17 mouse cellular contexts compared by ENCODE assay signal in genomic region chr6:15543516-15544080, GRCm38 (mm10).
A peak's percentile ranks its signal among the peaks of the same experiment; 100 is the strongest.
DNase-seq lines count a peak whose midpoint lies in the region; ATAC-seq lines count a peak whose summit lies in the region.
"Had no signal": no experiment of that assay in that cellular context is flagged by ENCODE, and none has a peak within 500 bp of the region (broad histone marks: within the 10 kb centered on the region; RNA-seq: fewer than 3 reads in every experiment).

No protein-coding gene starts in this region.

- H3K27me3 ChIP-seq in midbrain, embryonic 11.5 days (ENCODE audit: control insufficient read depth, insufficient read depth, low read length): no peaks in the 10 kb centered on the region
- H3K27me3 ChIP-seq in midbrain, embryonic 10.5 days (ENCODE audit: low read depth, poor library complexity, severe bottlenecking): no peaks in the 10 kb centered on the region
- H3K27me3 ChIP-seq in limb, embryonic 15.5 days: no peaks in the 10 kb centered on the region
- H3K27me3 ChIP-seq in stomach, embryonic 15.5 days (replicated peaks): no peaks in the 10 kb centered on the region
- H3K27me3 ChIP-seq: embryonic facial prominence, embryonic 12.5 days; limb, embryonic 12.5 days; midbrain, embryonic 13.5 days had no signal

- no peak for ATAC-seq in midbrain, embryonic 11.5 days (ENCODE audit: low FRiP score)
- no peak for ATAC-seq in limb, embryonic 15.5 days (ENCODE audit: insufficient number of reproducible peaks, low FRiP score, low TSS enrichment, low read depth)
- ATAC-seq in stomach, embryonic 15.5 days (ENCODE audit: insufficient read depth, low FRiP score, low read depth): no peak
- ATAC-seq in granulocyte monocyte progenitor cell, adult 5-6 weeks (replicated peaks; ENCODE audit: poor library complexity, severe bottlenecking): no peak
- ATAC-seq: forebrain, embryonic 14.5 days; midbrain, embryonic 13.5 days had no signal

- no peak overlapping the region for H3K27ac ChIP-seq in midbrain, embryonic 11.5 days (ENCODE audit: low read depth, low read length)
- H3K27ac ChIP-seq in midbrain, embryonic 10.5 days (replicated peaks): no peak overlapping the region
- peak overlapping the region; percentile 54 for H3K27ac ChIP-seq in limb, embryonic 15.5 days
- H3K27ac ChIP-seq in stomach, embryonic 15.5 days: 0 out of 2 replicates have a peak overlapping the region, but pooled peaks have one; percentile 48
- H3K27ac ChIP-seq: embryonic facial prominence, embryonic 12.5 days; hindbrain, embryonic 14.5 days; limb, embryonic 12.5 days; midbrain, embryonic 13.5 days had no signal

- H3K4me2 ChIP-seq in midbrain, embryonic 11.5 days: no peak overlapping the region
- H3K4me2 ChIP-seq in limb, embryonic 15.5 days: no peak overlapping the region
- no peak overlapping the region for H3K4me2 ChIP-seq in stomach, embryonic 15.5 days
- H3K4me2 ChIP-seq: embryonic facial prominence, embryonic 12.5 days; hindbrain, embryonic 14.5 days; limb, embryonic 12.5 days; midbrain, embryonic 13.5 days had no signal

- H3K4me1 ChIP-seq in midbrain, embryonic 11.5 days (ENCODE audit: control insufficient read depth, insufficient read depth, low read length): no peaks in the 10 kb centered on the region
- no peaks in the 10 kb centered on the region for H3K4me1 ChIP-seq in midbrain, embryonic 10.5 days
- H3K4me1 ChIP-seq in limb, embryonic 15.5 days: no peaks in the 10 kb centered on the region
- no peaks in the 10 kb centered on the region for H3K4me1 ChIP-seq in stomach, embryonic 15.5 days
- H3K4me1 ChIP-seq: embryonic facial prominence, embryonic 12.5 days; limb, embryonic 12.5 days; midbrain, embryonic 13.5 days had no signal

- 94% methylated on average over 14 of the region's 14 CpGs for WGBS in midbrain, embryonic 11.5 days
- 94% methylated on average over 14 of the region's 14 CpGs for WGBS in midbrain, embryonic 10.5 days
- 57% methylated on average over 14 of the region's 14 CpGs for WGBS in limb, embryonic 15.5 days
- 60% methylated on average over 14 of the region's 14 CpGs for WGBS in stomach, embryonic 15.5 days

- H3K9me3 ChIP-seq in midbrain, embryonic 11.5 days (ENCODE audit: control insufficient read depth, low read length): no peaks in the 10 kb centered on the region
- H3K9me3 ChIP-seq in midbrain, embryonic 10.5 days (replicated peaks): no peaks in the 10 kb centered on the region
- no peaks in the 10 kb centered on the region for H3K9me3 ChIP-seq in limb, embryonic 15.5 days
- H3K9me3 ChIP-seq in stomach, embryonic 15.5 days: no peaks in the 10 kb centered on the region
- H3K9me3 ChIP-seq: embryonic facial prominence, embryonic 12.5 days; limb, embryonic 12.5 days; midbrain, embryonic 13.5 days had no signal

- no peak overlapping the region for H3K9ac ChIP-seq in midbrain, embryonic 11.5 days (ENCODE audit: low read length)
- no peak overlapping the region for H3K9ac ChIP-seq in limb, embryonic 15.5 days
- no peak overlapping the region for H3K9ac ChIP-seq in stomach, embryonic 15.5 days
- H3K9ac ChIP-seq: embryonic facial prominence, embryonic 12.5 days; hindbrain, embryonic 14.5 days; limb, embryonic 12.5 days; midbrain, embryonic 13.5 days had no signal

- no peaks in the 10 kb centered on the region for H3K36me3 ChIP-seq in midbrain, embryonic 11.5 days (ENCODE audit: control insufficient read depth, insufficient read depth, low read length)
- H3K36me3 ChIP-seq in midbrain, embryonic 10.5 days: no peaks in the 10 kb centered on the region
- no peaks in the 10 kb centered on the region for H3K36me3 ChIP-seq in limb, embryonic 15.5 days
- H3K36me3 ChIP-seq in stomach, embryonic 15.5 days: no peaks in the 10 kb centered on the region
- H3K36me3 ChIP-seq: embryonic facial prominence, embryonic 12.5 days; limb, embryonic 12.5 days; midbrain, embryonic 13.5 days had no signal

- DNase-seq in gastrocnemius, postnatal 10 days: peak; percentile 8
- DNase-seq in gastrocnemius, adult 18-20 months (ENCODE audit: low spot score): no peak
- DNase-seq in midbrain, embryonic 11.5 days (ENCODE audit: low spot score, missing footprints): peak; percentile 71
- no peak for DNase-seq in midbrain, embryonic 10.5 days (ENCODE audit: low spot score)
- DNase-seq in adrenal gland, postnatal 36 days: no peak
- DNase-seq: adrenal gland, postnatal 25 days; cerebellum, postnatal 25 days; right cerebral cortex, postnatal 14 days; thymus, postnatal 14 days had no signal

- no peak overlapping the region for H3K4me3 ChIP-seq in midbrain, embryonic 11.5 days (ENCODE audit: low read depth, low read length)
- H3K4me3 ChIP-seq in midbrain, embryonic 10.5 days: no peak overlapping the region
- H3K4me3 ChIP-seq in limb, embryonic 15.5 days: no peak overlapping the region
- no peak overlapping the region for H3K4me3 ChIP-seq in stomach, embryonic 15.5 days (replicated peaks)
- H3K4me3 ChIP-seq: embryonic facial prominence, embryonic 12.5 days; limb, embryonic 12.5 days; midbrain, embryonic 13.5 days had no signal

Comparison
In these comparisons a context has a peak if more than half of its experiments do, and no peak if none do; other contexts are left out.
1. DNase-seq: peak in gastrocnemius, postnatal 10 days (single experiment) and midbrain, embryonic 11.5 days (single experiment); none in gastrocnemius, adult 18-20 months (single experiment), midbrain, embryonic 10.5 days (single experiment) and adrenal gland, postnatal 36 days (0 of 2).
2. H3K27ac ChIP-seq: peak in limb, embryonic 15.5 days (single experiment) and stomach, embryonic 15.5 days (single experiment); none in midbrain, embryonic 11.5 days (single experiment) and midbrain, embryonic 10.5 days (single experiment).